Comparison of ENCODE assay signal across 19 mouse cellular contexts in the genomic region with DNA sequence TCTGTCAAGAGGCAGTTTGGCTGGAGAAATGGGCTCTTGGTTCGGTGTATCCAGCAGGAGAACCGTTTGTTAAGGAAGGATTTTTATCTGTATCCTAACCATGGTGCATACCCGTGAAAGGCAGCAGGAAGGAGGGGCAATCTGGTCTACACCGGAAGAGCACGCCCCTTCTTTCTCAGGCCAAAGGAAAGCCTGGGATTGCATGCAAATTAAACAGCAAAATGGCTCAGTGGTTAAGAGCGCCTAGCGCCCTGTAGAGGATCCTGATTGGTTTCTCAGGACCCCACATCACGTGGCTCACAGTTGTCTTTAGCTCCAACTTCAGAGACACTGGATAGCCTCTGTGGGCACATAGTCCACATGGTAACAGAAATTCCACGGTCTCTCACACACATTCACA. TPM values are rescaled to one million over a fixed set of nuclear protein-coding genes. Genes with fewer than 3 reads are reported as not detected.
"Had no signal": no experiment of that assay in that cellular context is flagged by ENCODE, and none has a peak within 500 bp of the region (broad histone marks: within the 10 kb centered on the region; RNA-seq: fewer than 3 reads in every experiment).

No protein-coding gene starts in this region.

- H3K9ac ChIP-seq: liver, postnatal 0 days; lung, embryonic 15.5 days; midbrain, embryonic 13.5 days; midbrain, embryonic 15.5 days; neural tube, embryonic 12.5 days had no signal

- H3K27me3 ChIP-seq: lung, embryonic 15.5 days; megakaryocyte, embryonic 14.5 days; midbrain, embryonic 13.5 days; midbrain, embryonic 15.5 days; neural tube, embryonic 12.5 days had no signal

- H3K36me3 ChIP-seq: midbrain, embryonic 15.5 days had no signal

- DNase-seq: liver, postnatal 0 days; lung, adult 2 months; lung, postnatal 14 days; lung, postnatal 36 days; right cerebral cortex, postnatal 14 days; thymus, adult 18-20 months; thymus, postnatal 14 days; thymus, postnatal 36 days had no signal

- H3K4me3 ChIP-seq: lung, embryonic 15.5 days; megakaryocyte, embryonic 14.5 days; midbrain, embryonic 13.5 days; midbrain, embryonic 15.5 days; neural tube, embryonic 12.5 days had no signal

- H3K9me3 ChIP-seq: lung, embryonic 15.5 days; midbrain, embryonic 13.5 days; midbrain, embryonic 15.5 days; neural tube, embryonic 12.5 days had no signal

- H3K4me1 ChIP-seq: lung, embryonic 15.5 days; midbrain, embryonic 13.5 days; midbrain, embryonic 15.5 days had no signal

- H3K27ac ChIP-seq: lung, embryonic 15.5 days; macrophage; midbrain, embryonic 13.5 days; midbrain, embryonic 15.5 days; neural tube, embryonic 12.5 days had no signal

RNA-seq across cellular contexts. Expression of gene Ldhal6b, which starts 0.5 kb away (rescaled TPM):
- polyA plus RNA-seq: liver, postnatal 0 days; lung, embryonic 15.5 days; lung, postnatal 0 days; midbrain, embryonic 11.5 days; midbrain, embryonic 13.5 days; midbrain, embryonic 15.5 days; neural tube, embryonic 12.5 days; stomach, embryonic 14.5 days; stomach, embryonic 16.5 days; thymus, postnatal 0 days had no signal
